Mouse (Mus musculus): ENCODE results near the gene Eid3. TPM values are rescaled to one million over a fixed set of nuclear protein-coding genes. Genes with fewer than 3 reads are reported as not detected.

Eid3 gene
- polyA plus RNA-seq, 1 experiment from 2014 or later = 0.20 TPM

- 75% methylated on average over 7 of the region's 7 CpGs for whole genome bisulfite sequencing
- H3K36me3 ChIP-seq (ENCODE audit: control insufficient read depth, insufficient read depth, low read length) = peaks cover 41% of the 10 kb centered on the region
Measured at GRCm38 (mm10) chr10:82863827-82864226, 2.6 kb upstream of the Eid3 start.

DNA sequence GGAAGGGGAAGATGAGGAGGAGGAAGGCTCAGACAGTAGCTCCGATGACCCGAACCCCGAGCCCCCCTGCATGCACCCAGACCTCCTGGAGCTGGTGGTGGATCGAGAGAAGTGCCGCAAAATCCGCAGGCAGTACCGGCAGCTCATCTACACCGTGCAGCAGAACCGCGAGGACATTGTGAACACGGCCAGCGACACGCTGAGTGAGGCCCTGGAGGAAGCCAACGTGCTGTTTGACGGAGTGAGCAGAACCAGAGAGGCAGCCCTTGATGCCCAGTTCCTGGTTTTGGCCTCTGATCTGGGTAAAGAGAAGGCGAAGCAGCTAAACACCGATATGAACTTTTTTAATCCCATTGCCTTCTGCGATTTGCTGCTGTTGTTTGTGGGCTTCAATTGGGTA lies 406 bp downstream of the Eid3 start:
- no peaks in the 10 kb centered on the region for H3K9me3 ChIP-seq (ENCODE audit: control insufficient read depth, low read length)
- H3K9ac ChIP-seq (ENCODE audit: low read length) = no peak overlapping the region
- peaks cover 49% of the 10 kb centered on the region for H3K36me3 ChIP-seq (ENCODE audit: control insufficient read depth, insufficient read depth, low read length)
- WGBS = 91% methylated on average over 18 of the region's 18 CpGs
- no peak overlapping the region for H3K4me3 ChIP-seq (ENCODE audit: control insufficient read depth in 1 of 2, insufficient read depth in 1 of 2, low read depth in 1 of 2, low read length in 2 of 2)
- no peak overlapping the region for H3K27ac ChIP-seq (replicated peaks in 1 of 2; ENCODE audit: control insufficient read depth in 1 of 2, insufficient read depth in 1 of 2, low read depth in 2 of 2, low read length in 2 of 2)
- ATAC-seq (ENCODE audit: insufficient number of reproducible peaks, insufficient read depth, low FRiP score, low read depth) = no peak
- no peaks in the 10 kb centered on the region for H3K27me3 ChIP-seq (ENCODE audit: control insufficient read depth, insufficient read depth, low read length)
- H3K4me1 ChIP-seq (ENCODE audit: control insufficient read depth in 2 of 2, insufficient read depth in 2 of 2, low read length in 2 of 2) = peaks cover 7 to 29% of the 10 kb centered on the region in 2 experiments
- no peak overlapping the region for H3K4me2 ChIP-seq (ENCODE audit: low read length)

More at GRCm38 (mm10) chr10:82863827-82864226, 2.6 kb upstream of the Eid3 start:
- Histone ChIP-seq H3K4me1 (ENCODE audit: control insufficient read depth in 2 of 2, insufficient read depth in 2 of 2, low read length in 2 of 2) (peaks cover 7 to 34% of the 10 kb centered on the region in 2 experiments), H3K4me3 (ENCODE audit: control insufficient read depth in 1 of 2, insufficient read depth in 1 of 2, low read depth in 1 of 2, low read length in 2 of 2) (no peak overlapping the region), H3K4me2 (ENCODE audit: low read length) (no peak overlapping the region), H3K27me3 (ENCODE audit: control insufficient read depth, insufficient read depth, low read length) (no peaks in the 10 kb centered on the region), H3K27ac (replicated peaks in 1 of 2; ENCODE audit: control insufficient read depth in 1 of 2, insufficient read depth in 1 of 2, low read depth in 2 of 2, low read length in 2 of 2) (no peak overlapping the region), H3K9ac (ENCODE audit: low read length) (no peak overlapping the region), H3K9me3 (ENCODE audit: control insufficient read depth, low read length) (no peaks in the 10 kb centered on the region)
- ATAC-seq (ENCODE audit: insufficient number of reproducible peaks, insufficient read depth, low FRiP score, low read depth) = no peak

DNA sequence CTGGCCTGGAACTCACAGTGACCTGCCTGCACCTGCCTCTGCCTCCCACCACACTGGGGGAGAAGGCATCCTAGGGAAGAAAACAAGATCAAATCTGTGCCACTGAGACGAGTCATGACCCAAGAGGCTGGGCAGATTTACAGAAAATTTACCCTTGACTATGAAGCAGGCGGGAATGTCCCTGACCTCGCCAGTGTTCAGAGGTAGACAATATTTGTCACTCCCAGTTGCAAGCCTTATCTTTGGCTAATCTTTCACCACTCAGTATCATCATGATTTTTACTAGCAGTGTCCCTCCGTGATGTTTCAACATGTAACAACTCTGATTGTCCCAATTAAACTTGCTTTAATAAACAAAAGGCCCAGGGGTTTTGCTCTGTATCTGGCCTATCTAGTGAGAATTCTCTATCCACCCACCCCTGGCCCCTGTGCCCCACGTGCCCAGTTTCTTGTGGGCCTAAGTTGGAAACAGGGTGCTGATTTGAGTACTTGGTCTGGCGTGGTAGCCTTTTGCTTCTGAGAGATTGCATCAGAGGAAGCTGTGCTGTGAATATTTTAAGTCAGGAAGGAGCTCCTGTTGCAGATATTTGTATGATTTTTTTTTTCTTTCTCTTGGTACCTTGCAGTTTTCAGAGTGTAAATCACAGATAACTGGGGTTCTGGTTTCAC lies 2.1 kb downstream of the Eid3 start:
- Histone ChIP-seq H3K27ac (replicated peaks in 1 of 2; ENCODE audit: control insufficient read depth in 1 of 2, insufficient read depth in 1 of 2, low read depth in 2 of 2, low read length in 2 of 2) (no peak overlapping the region), H3K4me2 (ENCODE audit: low read length) (no peak overlapping the region), H3K4me1 (ENCODE audit: control insufficient read depth in 2 of 2, insufficient read depth in 2 of 2, low read length in 2 of 2) (peaks cover 8 to 29% of the 10 kb centered on the region in 2 experiments), H3K36me3 (ENCODE audit: control insufficient read depth, insufficient read depth, low read length) (peaks cover 46% of the 10 kb centered on the region), H3K27me3 (ENCODE audit: control insufficient read depth, insufficient read depth, low read length) (no peaks in the 10 kb centered on the region), H3K9ac (ENCODE audit: low read length) (no peak overlapping the region), H3K9me3 (ENCODE audit: control insufficient read depth, low read length) (no peaks in the 10 kb centered on the region), H3K4me3 (ENCODE audit: control insufficient read depth in 1 of 2, insufficient read depth in 1 of 2, low read depth in 1 of 2, low read length in 2 of 2) (no peak overlapping the region)
- 79% methylated on average over 6 of the region's 6 CpGs for WGBS
- no peak for ATAC-seq (ENCODE audit: insufficient number of reproducible peaks, insufficient read depth, low FRiP score, low read depth)

DNA sequence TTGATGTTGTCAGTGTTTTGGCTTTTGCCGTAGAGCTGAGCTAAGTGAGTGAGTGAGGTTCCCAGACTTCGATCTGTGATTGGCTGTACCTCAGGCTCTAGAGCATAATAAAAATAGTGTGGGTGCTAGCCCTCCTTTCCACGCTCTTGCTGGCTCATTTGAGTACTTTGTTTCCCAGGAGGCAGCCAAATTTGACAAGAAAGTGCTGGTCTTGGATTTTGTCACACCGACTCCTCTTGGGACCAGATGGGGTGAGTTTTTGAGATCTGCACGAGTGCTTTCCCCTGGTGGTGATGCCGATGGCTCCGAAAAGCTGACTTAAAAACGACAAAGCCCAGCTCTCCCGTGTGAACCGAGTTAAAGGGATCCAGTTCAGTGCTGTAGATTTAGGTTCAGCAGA lies 9.0 kb downstream of the Eid3 start:
- 89% methylated on average over 10 of the region's 10 CpGs for WGBS
- peaks cover 11 to 12% of the 10 kb centered on the region in 2 experiments for H3K4me1 ChIP-seq (ENCODE audit: control insufficient read depth in 2 of 2, insufficient read depth in 2 of 2, low read length in 2 of 2)
- ATAC-seq (ENCODE audit: insufficient number of reproducible peaks, insufficient read depth, low FRiP score, low read depth) = no peak

GRCm38 (mm10) chr10:82876076-82876796 lies 9.8 kb downstream of the Eid3 start:
- no peaks in the 10 kb centered on the region for H3K27me3 ChIP-seq (ENCODE audit: control insufficient read depth, insufficient read depth, low read length)
- peaks cover 11 to 12% of the 10 kb centered on the region in 2 experiments for H3K4me1 ChIP-seq (ENCODE audit: control insufficient read depth in 2 of 2, insufficient read depth in 2 of 2, low read length in 2 of 2)
- no peak for ATAC-seq (ENCODE audit: insufficient number of reproducible peaks, insufficient read depth, low FRiP score, low read depth)
- no peaks in the 10 kb centered on the region for H3K9me3 ChIP-seq (ENCODE audit: control insufficient read depth, low read length)
- no peak overlapping the region for H3K27ac ChIP-seq (replicated peaks in 1 of 2; ENCODE audit: control insufficient read depth in 1 of 2, insufficient read depth in 1 of 2, low read depth in 2 of 2, low read length in 2 of 2)
- no peak overlapping the region for H3K4me2 ChIP-seq (ENCODE audit: low read length)
- H3K9ac ChIP-seq (ENCODE audit: low read length) = no peak overlapping the region
- H3K4me3 ChIP-seq (ENCODE audit: control insufficient read depth in 1 of 2, insufficient read depth in 1 of 2, low read depth in 1 of 2, low read length in 2 of 2) = no peak overlapping the region
- 64% methylated on average over 16 of the region's 16 CpGs for whole genome bisulfite sequencing
- peaks cover 71% of the 10 kb centered on the region for H3K36me3 ChIP-seq (ENCODE audit: control insufficient read depth, insufficient read depth, low read length)

More for the DNA sequence above, 9.0 kb downstream of the Eid3 start:
- H3K27me3 ChIP-seq (ENCODE audit: control insufficient read depth, insufficient read depth, low read length) = no peaks in the 10 kb centered on the region
- H3K4me3 ChIP-seq (ENCODE audit: control insufficient read depth in 1 of 2, insufficient read depth in 1 of 2, low read depth in 1 of 2, low read length in 2 of 2) = no peak overlapping the region
- no peaks in the 10 kb centered on the region for H3K9me3 ChIP-seq (ENCODE audit: control insufficient read depth, low read length)
- no peak overlapping the region for H3K4me2 ChIP-seq (ENCODE audit: low read length)
- H3K27ac ChIP-seq (replicated peaks in 1 of 2; ENCODE audit: control insufficient read depth in 1 of 2, insufficient read depth in 1 of 2, low read depth in 2 of 2, low read length in 2 of 2) = no peak overlapping the region
- no peak overlapping the region for H3K9ac ChIP-seq (ENCODE audit: low read length)
- peaks cover 63% of the 10 kb centered on the region for H3K36me3 ChIP-seq (ENCODE audit: control insufficient read depth, insufficient read depth, low read length)

DNA sequence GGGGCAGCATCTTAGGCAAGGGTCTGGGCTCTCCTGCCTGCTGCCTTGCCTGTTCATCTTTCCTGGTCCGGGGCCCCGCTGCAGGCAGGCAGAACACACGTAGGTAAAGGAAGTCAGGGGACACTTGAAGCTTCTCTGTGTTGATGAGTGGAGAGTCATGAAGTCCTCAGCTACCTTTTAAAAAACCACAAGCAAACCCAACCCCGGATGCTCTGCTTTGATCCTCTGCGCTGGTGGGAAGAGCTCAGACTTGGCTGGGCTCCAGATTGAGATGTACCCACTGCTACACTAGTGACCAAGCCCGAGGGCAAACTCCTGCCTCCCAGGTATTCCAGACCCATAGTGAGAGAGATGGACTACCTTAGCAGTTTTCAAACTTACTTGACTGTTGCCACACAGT lies 20.9 kb downstream of the Eid3 start:
- Histone ChIP-seq H3K27me3 (ENCODE audit: control insufficient read depth, insufficient read depth, low read length) (no peaks in the 10 kb centered on the region), H3K27ac (replicated peaks in 1 of 2; ENCODE audit: control insufficient read depth in 1 of 2, insufficient read depth in 1 of 2, low read depth in 2 of 2, low read length in 2 of 2) (no peak overlapping the region), H3K4me3 (ENCODE audit: control insufficient read depth in 1 of 2, insufficient read depth in 1 of 2, low read depth in 1 of 2, low read length in 2 of 2) (no peak overlapping the region), H3K4me1 (ENCODE audit: control insufficient read depth in 2 of 2, insufficient read depth in 2 of 2, low read length in 2 of 2) (peaks cover 9 to 21% of the 10 kb centered on the region in 2 experiments), H3K4me2 (ENCODE audit: low read length) (no peak overlapping the region), H3K9ac (ENCODE audit: low read length) (no peak overlapping the region), H3K9me3 (ENCODE audit: control insufficient read depth, low read length) (no peaks in the 10 kb centered on the region), H3K36me3 (ENCODE audit: control insufficient read depth, insufficient read depth, low read length) (peaks cover 91% of the 10 kb centered on the region)
- ATAC-seq (ENCODE audit: insufficient number of reproducible peaks, insufficient read depth, low FRiP score, low read depth) = no peak
- WGBS = 90% methylated on average over 6 of the region's 6 CpGs

DNA sequence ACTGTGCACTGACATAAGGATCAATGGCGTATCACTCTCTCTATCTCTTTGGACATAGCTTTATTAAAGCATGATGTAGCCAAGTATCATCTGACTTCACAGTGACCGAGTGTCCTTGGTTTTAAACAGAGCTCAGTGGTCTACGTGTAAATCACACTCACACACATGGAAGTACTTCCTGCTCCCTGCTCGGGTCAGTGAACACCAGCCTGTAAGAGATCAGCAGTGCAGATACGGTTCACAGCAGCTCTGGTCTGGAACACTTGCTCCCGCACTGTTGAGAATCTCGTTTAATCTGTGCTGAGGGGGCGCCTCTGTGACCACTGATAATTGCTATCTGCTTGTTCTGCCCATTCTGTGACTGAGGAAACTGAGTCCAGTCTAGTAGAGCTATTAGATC lies 22.1 kb downstream of the Eid3 start:
- Histone ChIP-seq H3K27me3 (ENCODE audit: control insufficient read depth, insufficient read depth, low read length) (no peaks in the 10 kb centered on the region), H3K36me3 (ENCODE audit: control insufficient read depth, insufficient read depth, low read length) (peaks cover 91% of the 10 kb centered on the region), H3K4me3 (ENCODE audit: control insufficient read depth in 1 of 2, insufficient read depth in 1 of 2, low read depth in 1 of 2, low read length in 2 of 2) (no peak overlapping the region), H3K9me3 (ENCODE audit: control insufficient read depth, low read length) (no peaks in the 10 kb centered on the region), H3K9ac (ENCODE audit: low read length) (no peak overlapping the region), H3K4me1 (ENCODE audit: control insufficient read depth in 2 of 2, insufficient read depth in 2 of 2, low read length in 2 of 2) (peaks cover 9 to 21% of the 10 kb centered on the region in 2 experiments), H3K4me2 (ENCODE audit: low read length) (no peak overlapping the region), H3K27ac (replicated peaks in 1 of 2; ENCODE audit: control insufficient read depth in 1 of 2, insufficient read depth in 1 of 2, low read depth in 2 of 2, low read length in 2 of 2) (peak overlapping the region in 1 of 2 experiments; percentile 80; a peak in 2 of 4 replicates)
- ATAC-seq (ENCODE audit: insufficient number of reproducible peaks, insufficient read depth, low FRiP score, low read depth) = no peak
- WGBS = 69% methylated on average over 8 of the region's 8 CpGs

All from heart, embryonic 14.5 days (tissue).